Mouse (Mus musculus): ENCODE data around the gene Foxk1. TPM values are rescaled to one million over a fixed set of nuclear protein-coding genes. Genes with fewer than 3 reads are reported as not detected.

The Foxk1 gene
- 8.2 and 11.7 TPM in 2 replicates for total RNA-seq (2017)

- peak; percentile 60 for ATAC-seq (replicated peaks; ENCODE audit: low read depth, poor library complexity, severe bottlenecking)
These were observed at the start of gene Foxk1 for GRCm38 (mm10) chr5:142400981-142401640. Gene Foxk1, plus strand, starts transcription at chr5:142401497.

DNA sequence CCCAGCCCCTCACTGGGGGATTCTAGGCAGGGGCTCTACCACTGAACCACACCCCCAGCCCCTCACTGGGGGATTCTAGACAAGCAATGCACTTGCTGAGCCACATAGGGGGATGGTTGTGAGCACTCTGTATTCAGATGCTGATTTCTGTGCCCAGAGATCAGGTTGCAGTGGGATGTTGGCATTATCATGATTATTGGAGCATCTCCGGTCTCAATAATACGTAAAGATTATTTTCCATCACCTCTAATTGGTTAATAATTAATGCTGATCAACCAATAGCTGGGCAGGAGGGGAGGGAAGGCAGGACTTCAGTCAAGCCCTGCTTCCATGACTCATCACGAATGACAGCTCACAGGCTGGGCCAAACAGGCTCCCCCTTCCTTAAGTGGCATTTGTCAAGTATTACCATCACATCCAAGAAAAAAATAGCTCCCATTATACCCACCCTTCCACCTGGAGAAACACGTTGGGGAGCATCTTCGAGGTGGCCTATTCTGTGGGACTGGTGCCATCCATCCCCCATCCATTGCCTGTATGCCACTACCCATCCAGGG is 48.9 kb upstream of the Foxk1 start:
- no peak for ATAC-seq (replicated peaks; ENCODE audit: low read depth, poor library complexity, severe bottlenecking)

DNA sequence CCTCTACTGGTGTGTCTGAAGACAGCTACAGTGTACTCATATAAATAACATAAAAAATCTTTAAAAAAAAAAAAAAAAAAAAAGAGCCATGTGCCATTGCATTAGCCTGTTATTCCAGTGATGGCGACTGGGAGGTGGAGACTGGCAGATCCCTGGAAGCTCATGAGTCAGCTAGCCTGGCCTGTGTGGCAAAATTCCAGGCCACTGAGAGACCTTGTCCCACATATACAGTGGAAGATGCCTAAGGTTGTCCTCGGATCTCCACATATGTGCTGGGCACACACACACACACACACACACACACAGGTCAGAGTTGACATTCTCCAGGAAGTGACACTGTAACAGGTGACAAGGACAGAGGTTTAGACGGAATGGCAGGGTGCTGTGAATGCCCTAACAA is 46.2 kb upstream of the Foxk1 start:
- no peak for ATAC-seq (replicated peaks; ENCODE audit: low read depth, poor library complexity, severe bottlenecking)

GRCm38 (mm10) chr5:142361166-142361565 is 40.1 kb upstream of the Foxk1 start:
- ATAC-seq (replicated peaks; ENCODE audit: low read depth, poor library complexity, severe bottlenecking): no peak

- no peak for ATAC-seq (replicated peaks; ENCODE audit: low read depth, poor library complexity, severe bottlenecking)
These were observed 38.4 kb upstream of the Foxk1 start for GRCm38 (mm10) chr5:142362894-142363293.

- no peak for ATAC-seq (replicated peaks; ENCODE audit: low read depth, poor library complexity, severe bottlenecking)
These were observed 37.2 kb upstream of the Foxk1 start for GRCm38 (mm10) chr5:142364095-142364494.

DNA sequence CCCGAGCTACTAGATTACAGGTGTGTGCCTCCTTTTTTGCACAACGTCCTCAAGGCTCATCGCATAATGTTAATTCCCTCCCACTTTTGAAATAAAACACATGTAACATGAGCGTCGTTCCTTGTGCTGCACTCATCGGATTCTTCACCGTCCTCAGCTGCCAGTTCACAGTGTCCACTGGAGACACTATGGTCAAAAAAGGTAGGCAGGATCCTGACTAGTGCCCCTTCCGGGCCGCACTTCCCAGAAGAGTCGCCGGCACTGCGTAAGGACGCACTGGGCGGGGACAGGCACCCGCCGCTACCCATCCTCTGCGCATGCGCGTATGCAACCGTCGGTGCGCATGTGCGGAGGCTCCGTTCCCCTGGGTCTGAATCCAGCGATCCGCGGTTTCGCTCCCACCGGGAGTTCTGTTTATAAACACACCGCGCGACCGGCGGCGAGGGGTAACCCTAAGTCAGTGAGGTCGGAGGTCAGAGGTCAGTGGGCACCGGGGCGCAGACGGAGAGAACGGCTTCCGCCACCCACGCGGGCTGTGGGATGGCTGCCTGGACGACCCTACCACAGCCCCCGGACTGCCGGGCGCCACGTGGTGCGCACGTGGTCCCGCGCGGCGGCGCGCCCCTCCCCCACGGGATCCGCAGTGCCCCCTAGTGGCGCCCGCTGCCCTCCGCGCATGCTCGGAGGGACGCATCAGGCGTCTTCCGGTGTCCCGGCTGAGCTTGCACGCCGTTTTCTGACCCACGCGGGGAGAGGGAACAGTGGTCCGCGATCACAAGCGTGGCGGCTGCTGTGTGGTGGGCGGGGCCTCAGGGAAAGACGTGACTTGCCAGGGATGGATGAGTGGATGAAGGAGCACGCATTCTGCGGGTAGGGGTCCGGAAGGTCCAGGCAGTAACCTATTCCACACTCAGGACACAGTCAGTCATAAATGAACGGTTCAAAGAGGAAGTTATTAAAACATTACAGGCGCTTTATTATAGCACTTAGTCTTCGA is 33.9 kb upstream of the Foxk1 start:
- ATAC-seq (replicated peaks; ENCODE audit: low read depth, poor library complexity, severe bottlenecking): peak; percentile 80

DNA sequence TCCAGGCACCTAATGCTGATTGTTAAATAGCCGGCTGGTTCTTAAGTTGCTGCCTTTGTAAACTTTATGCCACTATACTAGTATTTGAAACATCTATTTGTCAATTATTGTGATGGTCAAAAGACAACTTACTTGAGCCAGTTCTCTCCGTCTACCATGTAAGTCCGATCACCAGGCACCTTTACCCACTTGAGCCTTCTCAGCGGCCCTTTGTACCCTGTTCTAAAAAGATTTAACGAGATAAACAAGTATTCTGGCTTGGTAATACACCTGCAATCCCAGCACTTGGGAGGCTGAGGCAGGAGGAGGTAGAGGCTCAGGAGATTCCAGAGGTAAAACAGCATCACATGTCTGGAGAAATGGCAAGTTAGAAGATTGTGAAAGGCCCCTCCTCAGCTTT is 33.2 kb upstream of the Foxk1 start:
- no peak for ATAC-seq (replicated peaks; ENCODE audit: low read depth, poor library complexity, severe bottlenecking)

- no peak for ATAC-seq (replicated peaks; ENCODE audit: low read depth, poor library complexity, severe bottlenecking)
These were observed 30.7 kb upstream of the Foxk1 start for GRCm38 (mm10) chr5:142370406-142371171.

GRCm38 (mm10) chr5:142371172-142372155 is 29.8 kb upstream of the Foxk1 start:
- ATAC-seq (replicated peaks; ENCODE audit: low read depth, poor library complexity, severe bottlenecking): no peak

- ATAC-seq (replicated peaks; ENCODE audit: low read depth, poor library complexity, severe bottlenecking): no peak
These were observed 29.1 kb upstream of the Foxk1 start for GRCm38 (mm10) chr5:142372207-142372606.

- peak; percentile 45; the same call in 1 of the 2 replicates for ATAC-seq (replicated peaks; ENCODE audit: low read depth, poor library complexity, severe bottlenecking)
These were observed 27.0 kb upstream of the Foxk1 start for GRCm38 (mm10) chr5:142374343-142374742.

DNA sequence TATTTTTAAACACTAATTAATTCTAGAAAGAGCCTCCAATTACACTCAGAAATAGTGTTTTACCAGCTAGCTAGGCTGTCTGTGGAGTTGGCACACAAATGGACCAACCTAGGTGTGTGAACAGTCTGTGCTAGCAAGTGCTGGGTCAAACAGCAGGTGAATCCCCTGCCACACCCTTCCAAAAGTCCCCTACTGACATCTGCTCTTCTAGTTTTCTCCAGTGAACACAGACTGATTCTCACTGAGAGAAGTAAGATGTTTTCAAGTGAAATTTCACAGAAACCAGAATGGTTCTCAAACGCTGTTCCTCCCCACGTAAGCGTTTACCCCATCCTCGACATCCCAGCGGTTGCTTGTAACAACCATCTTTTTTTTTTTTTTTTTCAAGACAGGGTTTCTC is 25.7 kb upstream of the Foxk1 start:
- no peak for ATAC-seq (replicated peaks; ENCODE audit: low read depth, poor library complexity, severe bottlenecking)

GRCm38 (mm10) chr5:142376071-142376470 is 25.2 kb upstream of the Foxk1 start:
- peak; percentile 51 for ATAC-seq (replicated peaks; ENCODE audit: low read depth, poor library complexity, severe bottlenecking)

GRCm38 (mm10) chr5:142378068-142378467 is 23.2 kb upstream of the Foxk1 start:
- no peak for ATAC-seq (replicated peaks; ENCODE audit: low read depth, poor library complexity, severe bottlenecking)

DNA sequence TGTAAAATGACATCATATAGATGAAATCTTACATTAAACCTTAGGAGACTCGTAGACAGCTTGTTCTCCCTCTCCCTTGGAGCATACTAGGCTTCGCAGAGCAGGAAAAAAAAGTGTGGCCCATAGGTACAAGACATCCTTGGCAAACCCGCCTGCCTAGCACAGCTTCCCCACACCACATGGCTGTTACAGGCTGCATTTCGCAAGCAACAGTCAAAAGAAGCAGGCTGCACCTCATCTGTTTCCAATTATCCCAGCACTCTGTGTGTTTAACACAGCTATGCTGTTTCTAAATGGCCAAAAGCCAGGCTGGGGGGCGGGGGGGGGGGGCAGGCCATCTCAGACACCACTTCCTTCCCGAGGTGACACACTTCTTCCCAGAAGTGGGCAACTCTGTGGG is 20.8 kb upstream of the Foxk1 start:
- ATAC-seq (replicated peaks; ENCODE audit: low read depth, poor library complexity, severe bottlenecking): peak; percentile 53

DNA sequence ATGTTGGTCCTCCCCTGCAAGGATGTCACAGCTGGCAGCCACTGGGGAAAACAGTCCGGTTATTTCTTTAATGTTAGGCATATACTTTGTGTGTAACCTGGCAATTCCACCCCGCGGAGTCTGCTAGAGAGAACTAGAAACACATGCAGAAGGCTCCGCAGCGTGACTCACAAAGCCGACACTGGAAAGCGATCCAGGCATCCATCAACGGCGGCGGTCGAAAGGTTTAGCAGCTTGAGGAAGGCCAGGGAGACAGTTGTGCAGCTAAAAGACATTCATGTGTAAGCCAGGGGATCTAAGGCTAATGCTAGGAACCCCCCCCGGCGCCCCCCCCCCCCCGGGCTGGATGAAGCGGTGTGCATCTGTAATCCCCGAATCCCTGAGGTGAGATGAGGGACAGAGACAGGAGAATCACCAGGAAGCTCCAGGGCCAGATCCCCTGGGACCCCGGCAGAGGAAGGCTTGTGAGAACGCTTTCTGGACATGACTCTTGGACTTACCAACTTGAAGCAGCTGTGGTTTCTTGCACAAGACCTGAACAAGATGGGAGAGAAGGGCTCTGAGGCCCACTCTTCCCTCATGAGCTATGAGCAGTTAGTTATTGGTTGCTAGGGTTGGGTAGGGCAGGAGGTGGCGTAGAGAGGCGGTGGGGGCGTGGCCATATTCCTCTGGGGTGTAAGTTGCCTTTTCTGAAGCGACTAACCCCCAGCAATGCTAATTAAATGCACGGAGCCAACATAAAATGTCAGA is 16.2 kb upstream of the Foxk1 start:
- peak; percentile 75 for ATAC-seq (replicated peaks; ENCODE audit: low read depth, poor library complexity, severe bottlenecking)

- no peak for ATAC-seq (replicated peaks; ENCODE audit: low read depth, poor library complexity, severe bottlenecking)
These were observed 15.0 kb upstream of the Foxk1 start for GRCm38 (mm10) chr5:142386329-142386728.
